Mouse (Mus musculus): Measurements from ENCODE around the gene Frmd4a. TPM values are rescaled to one million over a fixed set of nuclear protein-coding genes. Genes with fewer than 3 reads are reported as not detected.
"Not testable (repeated sequence)": the region's sequence is repeated elsewhere in the genome, so short reads cannot be mapped to it uniquely, and the experiment has no call there.

Gene Frmd4a
- total and polyA plus RNA-seq, 2 experiments from 2014 or later = 42.5 to 60.2 TPM

GRCm38 (mm10) chr2:4606559-4606958 is 589.0 kb downstream of the Frmd4a start:
- no peaks in the 10 kb centered on the region for H3K27me3 ChIP-seq (ENCODE audit: insufficient read depth, low read length)
- H3K9ac ChIP-seq (replicated peaks; ENCODE audit: low read length, poor library complexity, severe bottlenecking) = no peak overlapping the region
- H3K4me1 ChIP-seq (ENCODE audit: insufficient read depth, low read length) = no peaks in the 10 kb centered on the region
- no peak for TF ChIP-seq CTCF (IDR thresholded peaks at IDR 0.05)
- H3K9me3 ChIP-seq (ENCODE audit: low read length) = no peaks in the 10 kb centered on the region
- peaks cover 66% of the 10 kb centered on the region for H3K36me3 ChIP-seq (ENCODE audit: insufficient read depth, low read length)
- no peak overlapping the region for H3K27ac ChIP-seq (ENCODE audit: low read depth, low read length)
- H3K4me3 ChIP-seq (ENCODE audit: low read depth, low read length) = no peak overlapping the region
- ATAC-seq (ENCODE audit: low FRiP score) (no peak), DNase-seq (ENCODE audit: low spot score) (no peak)
- WGBS = 81% methylated on average over 3 of the region's 3 CpGs
- no peak overlapping the region for H3K4me2 ChIP-seq (ENCODE audit: low read depth, low read length, poor library complexity, severe bottlenecking)

- Histone ChIP-seq H3K27me3 (ENCODE audit: insufficient read depth, low read length) (no peaks in the 10 kb centered on the region), H3K4me3 (ENCODE audit: low read depth, low read length) (no peak overlapping the region), H3K9ac (replicated peaks; ENCODE audit: low read length, poor library complexity, severe bottlenecking) (no peak overlapping the region), H3K9me3 (ENCODE audit: low read length) (no peaks in the 10 kb centered on the region), H3K27ac (ENCODE audit: low read depth, low read length) (no peak overlapping the region), H3K4me1 (ENCODE audit: insufficient read depth, low read length) (no peaks in the 10 kb centered on the region), H3K36me3 (ENCODE audit: insufficient read depth, low read length) (peaks cover 72% of the 10 kb centered on the region), H3K4me2 (ENCODE audit: low read depth, low read length, poor library complexity, severe bottlenecking) (no peak overlapping the region)
- WGBS = 79% methylated on average over 3 of the region's 3 CpGs
- DNase-seq (ENCODE audit: low spot score) = no peak
- no peak for ATAC-seq (ENCODE audit: low FRiP score)
- TF ChIP-seq CTCF (IDR thresholded peaks at IDR 0.05) = 0 out of 2 replicates have a peak, but pooled peaks have one; percentile 15
Measured at GRCm38 (mm10) chr2:4608253-4608652, 590.7 kb downstream of the Frmd4a start.

GRCm38 (mm10) chr2:4609433-4609832 is 591.9 kb downstream of the Frmd4a start:
- DNase-seq (ENCODE audit: low spot score) = no peak
- Histone ChIP-seq H3K4me3 (ENCODE audit: low read depth, low read length) (no peak overlapping the region), H3K9me3 (ENCODE audit: low read length) (no peaks in the 10 kb centered on the region), H3K27me3 (ENCODE audit: insufficient read depth, low read length) (no peaks in the 10 kb centered on the region), H3K4me2 (ENCODE audit: low read depth, low read length, poor library complexity, severe bottlenecking) (no peak overlapping the region), H3K4me1 (ENCODE audit: insufficient read depth, low read length) (no peaks in the 10 kb centered on the region), H3K27ac (ENCODE audit: low read depth, low read length) (no peak overlapping the region), H3K36me3 (ENCODE audit: insufficient read depth, low read length) (peaks cover 67% of the 10 kb centered on the region), H3K9ac (replicated peaks; ENCODE audit: low read length, poor library complexity, severe bottlenecking) (no peak overlapping the region)
- WGBS = 87% methylated on average over 10 of the region's 10 CpGs
- TF ChIP-seq CTCF (IDR thresholded peaks at IDR 0.05) = no peak
- no peak for ATAC-seq (ENCODE audit: low FRiP score)

GRCm38 (mm10) chr2:4611295-4611694 is 593.8 kb downstream of the Frmd4a start:
- no peak for TF ChIP-seq CTCF (IDR thresholded peaks at IDR 0.05)
- no peak overlapping the region for H3K4me2 ChIP-seq (ENCODE audit: low read depth, low read length, poor library complexity, severe bottlenecking)
- no peak for ATAC-seq (ENCODE audit: low FRiP score)
- no peaks in the 10 kb centered on the region for H3K27me3 ChIP-seq (ENCODE audit: insufficient read depth, low read length)
- H3K36me3 ChIP-seq (ENCODE audit: insufficient read depth, low read length) = peaks cover 53% of the 10 kb centered on the region
- no peak overlapping the region for H3K27ac ChIP-seq (ENCODE audit: low read depth, low read length)
- no peak overlapping the region for H3K9ac ChIP-seq (replicated peaks; ENCODE audit: low read length, poor library complexity, severe bottlenecking)
- H3K4me3 ChIP-seq (ENCODE audit: low read depth, low read length) = no peak overlapping the region
- 85% methylated on average over 6 of the region's 6 CpGs for WGBS
- H3K9me3 ChIP-seq (ENCODE audit: low read length) = no peaks in the 10 kb centered on the region
- DNase-seq (ENCODE audit: low spot score) = no peak
- no peaks in the 10 kb centered on the region for H3K4me1 ChIP-seq (ENCODE audit: insufficient read depth, low read length)

GRCm38 (mm10) chr2:4611704-4612103 is 594.2 kb downstream of the Frmd4a start:
- peaks cover 53% of the 10 kb centered on the region for H3K36me3 ChIP-seq (ENCODE audit: insufficient read depth, low read length)
- DNase-seq (ENCODE audit: low spot score) = no peak

GRCm38 (mm10) chr2:4614276-4614929 is 596.9 kb downstream of the Frmd4a start:
- H3K9ac ChIP-seq (replicated peaks; ENCODE audit: low read length, poor library complexity, severe bottlenecking); DNase-seq (ENCODE audit: low spot score); H3K4me2 ChIP-seq (ENCODE audit: low read depth, low read length, poor library complexity, severe bottlenecking); H3K4me1 ChIP-seq (ENCODE audit: insufficient read depth, low read length); H3K4me3 ChIP-seq (ENCODE audit: low read depth, low read length); H3K27ac ChIP-seq (ENCODE audit: low read depth, low read length); H3K9me3 ChIP-seq (ENCODE audit: low read length); H3K27me3 ChIP-seq (ENCODE audit: insufficient read depth, low read length); ATAC-seq (ENCODE audit: low FRiP score): not testable (repeated sequence)
- 53% methylated on average over 6 of the region's 6 CpGs for WGBS
- peaks cover 35% of the 10 kb centered on the region for H3K36me3 ChIP-seq (ENCODE audit: insufficient read depth, low read length)

More at GRCm38 (mm10) chr2:4611704-4612103, 594.2 kb downstream of the Frmd4a start:
- TF ChIP-seq CTCF (IDR thresholded peaks at IDR 0.05) = no peak
- WGBS = 92% methylated on average over 10 of the region's 10 CpGs
- ATAC-seq (ENCODE audit: low FRiP score) = no peak
- Histone ChIP-seq H3K9ac (replicated peaks; ENCODE audit: low read length, poor library complexity, severe bottlenecking) (no peak overlapping the region), H3K4me1 (ENCODE audit: insufficient read depth, low read length) (no peaks in the 10 kb centered on the region), H3K27me3 (ENCODE audit: insufficient read depth, low read length) (no peaks in the 10 kb centered on the region), H3K27ac (ENCODE audit: low read depth, low read length) (no peak overlapping the region), H3K4me2 (ENCODE audit: low read depth, low read length, poor library complexity, severe bottlenecking) (no peak overlapping the region), H3K4me3 (ENCODE audit: low read depth, low read length) (no peak overlapping the region), H3K9me3 (ENCODE audit: low read length) (no peaks in the 10 kb centered on the region)

Data from midbrain, postnatal 0 days (tissue).